Mouse (Mus musculus) liver, embryonic 11.5 days (tissue): ENCODE measurements around the gene Dlg2. TPM values are rescaled to one million over a fixed set of nuclear protein-coding genes. Genes with fewer than 3 reads are reported as not detected.

Experiments
- ATAC-seq: fragments of 200-750 bp; cut with Nextera tagmentation; replicated peaks from 2 replicates; pipeline ENCODE4 v1.8.0; 2017; ENCODE audit warnings: moderate number of reproducible peaks, mild to moderate bottlenecking, moderate TSS enrichment, moderate library complexity; ENCODE audit not compliant: low FRiP score
- DNase-seq: peaks from one replicate; pipeline ENCODE4 v3.0.0-alpha.2; 2017; ENCODE audit warnings: low spot score
- H3K27ac ChIP-seq: fragments of 300-500 bp; sonication (generic); 2 replicates; pipeline ENCODE4 v1.5.1; 2014; ENCODE audit warnings: mild to moderate bottlenecking, low read depth, low read length, control low read depth
- H3K27me3 ChIP-seq: fragments of 300-500 bp; sonication (generic); replicated peaks from 2 replicates; pipeline ENCODE4 v1.6.1; 2014; ENCODE audit warnings: low read length, mixed read lengths; ENCODE audit not compliant: control insufficient read depth, insufficient read depth
- H3K36me3 ChIP-seq: fragments of 300-500 bp; sonication (generic); 2 replicates; pipeline ENCODE4 v1.6.1; 2014; ENCODE audit warnings: mild to moderate bottlenecking, low read length, moderate library complexity, mixed read lengths; ENCODE audit not compliant: control insufficient read depth, insufficient read depth
- H3K4me1 ChIP-seq: fragments of 300-500 bp; sonication (generic); replicated peaks from 2 replicates; pipeline ENCODE4 v1.6.1; 2014; ENCODE audit warnings: low read length, mixed read lengths; ENCODE audit not compliant: control insufficient read depth, insufficient read depth
- H3K4me2 ChIP-seq: fragments of 300-500 bp; sonication (generic); 2 replicates; pipeline ENCODE4 v1.6.1; 2014; ENCODE audit warnings: mild to moderate bottlenecking, control low read depth, moderate library complexity
- H3K4me3 ChIP-seq: fragments of 300-500 bp; sonication (generic); 2 replicates; pipeline ENCODE4 v1.5.1; 2014; ENCODE audit warnings: low read depth, low read length, control low read depth
- H3K9ac ChIP-seq: fragments of 300-500 bp; sonication (generic); 2 replicates; pipeline ENCODE4 v1.6.1; 2014; ENCODE audit warnings: low read depth, low read length, control low read depth
- H3K9me3 ChIP-seq: fragments of 300-500 bp; sonication (generic); 2 replicates; pipeline ENCODE4 v1.6.1; 2016; ENCODE audit warnings: low read length, inconsistent platforms, mixed read lengths; ENCODE audit not compliant: control insufficient read depth
- WGBS: fragments of 180-500 bp; shearing (Covaris S2); extraction: QIAGEN DNeasy Blood & Tissue Kit; methylation state at CpG from one replicate; pipeline ENCODE4 v1.1.7; 2014; 5-methylcytosine and 5-hydroxymethylcytosine counted together
- polyA plus RNA-seq: library from polyadenylated mRNA; unstranded; fragments of >200 nt; fragmentation: Nextera tagmentation; extraction: Ambion mirVana; gene quantifications from 2 replicates; pipeline ENCODE4 v1.2.1, GENCODE M21; 2014

Gene Dlg2
- polyA plus RNA-seq, 1 experiment from 2014 or later, result 0.96 TPM

DNA sequence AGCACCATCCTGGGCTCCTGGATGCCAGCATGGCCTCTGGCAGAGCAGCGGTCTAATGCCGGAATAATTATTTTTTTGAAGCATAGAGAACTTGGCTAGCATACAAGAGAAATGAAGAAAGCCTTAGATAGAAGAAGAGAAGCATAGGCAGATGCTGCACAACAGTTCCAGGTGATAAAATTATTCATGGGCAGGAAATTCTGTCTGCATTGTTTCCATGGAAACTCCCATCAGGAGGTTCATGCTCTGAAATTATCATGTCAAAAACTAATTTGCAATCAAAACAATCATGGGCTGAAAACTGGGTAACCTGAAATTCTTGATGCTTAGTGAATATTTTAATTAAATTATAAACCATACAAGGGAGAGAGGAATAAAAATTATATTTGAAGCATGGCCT, 1624.4 kb downstream of the Dlg2 start:
- Histone ChIP-seq H3K4me2 (no peak overlapping the region), H3K9ac (no peak overlapping the region)
- WGBS, result 90% methylated on average over 2 of the region's 2 CpGs

DNA sequence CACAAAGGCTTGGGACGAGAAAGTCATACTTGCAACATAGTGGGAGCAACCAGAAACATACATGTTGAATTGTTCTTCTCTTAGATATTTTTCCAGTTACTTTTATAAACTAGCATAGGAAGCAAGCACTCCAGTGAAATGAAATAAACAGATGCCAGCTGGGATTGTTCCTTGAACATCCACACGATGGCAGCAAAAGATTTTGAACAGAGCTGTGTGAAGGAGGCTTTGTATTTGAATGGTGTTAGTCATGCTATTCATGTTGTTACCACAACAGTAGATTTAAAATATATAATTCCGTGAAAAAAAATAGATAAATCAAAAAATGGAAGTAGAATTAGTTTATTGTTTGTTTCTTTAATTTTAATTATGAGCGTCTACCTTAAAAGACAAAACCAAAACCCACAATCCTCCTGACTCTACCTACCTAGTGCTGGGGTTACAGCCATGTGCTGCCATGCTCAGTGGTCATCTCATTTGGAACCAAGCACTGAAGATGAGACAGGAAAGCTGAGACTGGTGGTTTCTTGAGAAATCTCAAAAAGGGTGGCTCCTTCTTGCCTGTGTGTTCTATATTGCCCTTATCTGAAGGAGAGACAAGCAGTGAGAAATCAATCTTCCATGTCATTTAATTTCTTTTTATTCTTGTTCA, 1626.5 kb downstream of the Dlg2 start:
- Histone ChIP-seq H3K36me3 (no peaks in the 10 kb centered on the region), H3K9me3 (no peaks in the 10 kb centered on the region), H3K27me3 (no peaks in the 10 kb centered on the region), H3K4me2 (no peak overlapping the region), H3K4me3 (no peak overlapping the region), H3K27ac (no peak overlapping the region), H3K4me1 (no peaks in the 10 kb centered on the region), H3K9ac (no peak overlapping the region)
- WGBS, result 19% methylated on average over 4 of the region's 4 CpGs
- DNase-seq (no peak), ATAC-seq (no peak)

More for the DNA sequence above, 1624.4 kb downstream of the Dlg2 start:
- H3K27me3 ChIP-seq, result no peaks in the 10 kb centered on the region
- DNase-seq (no peak), ATAC-seq (no peak)
- H3K4me3 ChIP-seq, result no peak overlapping the region
- H3K9me3 ChIP-seq, result no peaks in the 10 kb centered on the region
- H3K4me1 ChIP-seq, result no peaks in the 10 kb centered on the region
- no peak overlapping the region for H3K27ac ChIP-seq
- H3K36me3 ChIP-seq, result no peaks in the 10 kb centered on the region

DNA sequence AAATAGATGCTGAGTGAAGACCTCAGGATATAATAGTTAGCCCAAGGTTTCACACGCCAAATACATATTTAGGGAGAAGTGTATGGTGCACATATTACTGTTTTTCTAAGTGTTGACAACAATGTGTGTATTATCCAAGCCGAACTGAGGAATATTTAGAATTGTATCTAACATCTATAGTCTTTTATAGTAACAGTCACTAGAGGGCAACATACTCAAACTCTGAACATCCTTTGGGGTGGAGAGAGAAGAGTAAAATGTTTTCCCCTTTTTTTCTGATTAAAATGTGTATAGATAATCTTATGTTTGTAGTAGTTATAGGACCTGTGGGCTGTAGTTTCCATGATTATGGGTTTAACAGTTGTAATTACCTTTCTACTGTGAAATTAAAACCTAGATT, 1629.0 kb downstream of the Dlg2 start:
- Histone ChIP-seq H3K9ac (no peak overlapping the region), H3K27ac (no peak overlapping the region), H3K4me2 (no peak overlapping the region), H3K27me3 (no peaks in the 10 kb centered on the region), H3K4me1 (no peaks in the 10 kb centered on the region), H3K9me3 (no peaks in the 10 kb centered on the region), H3K4me3 (no peak overlapping the region), H3K36me3 (no peaks in the 10 kb centered on the region)
- ATAC-seq (no peak), DNase-seq (no peak)
- 45% methylated on average over 2 of the region's 2 CpGs for WGBS

DNA sequence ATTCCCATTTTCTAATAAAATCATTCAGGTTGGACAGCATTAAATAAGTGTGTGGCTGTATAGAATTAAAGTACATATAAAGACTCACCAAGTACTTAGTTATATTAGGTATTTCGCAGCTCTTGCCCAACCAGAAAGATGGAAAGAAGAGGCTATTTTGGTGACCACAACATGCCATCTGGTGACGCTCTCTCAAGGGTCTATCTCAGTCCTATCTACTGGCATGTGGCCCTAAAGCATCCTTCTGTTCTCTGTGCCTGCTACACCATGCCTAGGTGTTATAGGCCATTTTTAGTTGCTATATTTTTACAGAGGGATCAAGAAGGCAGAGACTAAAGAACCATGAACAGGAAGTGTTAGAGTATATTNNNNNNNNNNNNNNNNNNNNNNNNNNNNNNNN, 1629.5 kb downstream of the Dlg2 start:
- H3K4me3 ChIP-seq, result no peak overlapping the region
- no peaks in the 10 kb centered on the region for H3K9me3 ChIP-seq
- 72% methylated on average over 2 of the region's 2 CpGs for WGBS
- no peak overlapping the region for H3K9ac ChIP-seq
- H3K4me1 ChIP-seq, result no peaks in the 10 kb centered on the region
- H3K27ac ChIP-seq, result no peak overlapping the region
- DNase-seq (no peak), ATAC-seq (no peak)
- no peaks in the 10 kb centered on the region for H3K36me3 ChIP-seq
- no peaks in the 10 kb centered on the region for H3K27me3 ChIP-seq
- H3K4me2 ChIP-seq, result no peak overlapping the region

DNA sequence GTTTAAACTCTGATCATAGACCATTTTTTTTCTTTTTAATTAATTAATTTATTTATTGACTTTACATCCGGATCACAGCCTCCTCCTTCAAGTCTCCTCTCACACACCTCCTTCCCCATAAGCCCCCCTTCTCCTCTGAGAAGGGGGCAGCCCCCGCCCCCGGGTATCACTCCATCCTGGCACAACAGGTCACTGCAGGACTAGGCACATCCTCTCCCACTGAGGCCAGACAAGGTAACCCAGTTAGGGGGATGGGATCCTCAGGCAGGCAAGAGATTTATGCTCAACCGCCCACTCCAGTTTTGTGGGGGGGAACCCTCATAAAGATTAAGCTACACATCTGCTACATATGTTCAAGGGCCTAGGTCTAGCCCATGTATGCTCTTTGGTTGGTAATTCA, 1636.6 kb downstream of the Dlg2 start:
- Histone ChIP-seq H3K4me1 (no peaks in the 10 kb centered on the region), H3K36me3 (no peaks in the 10 kb centered on the region), H3K9ac (no peak overlapping the region), H3K9me3 (no peaks in the 10 kb centered on the region), H3K4me3 (no peak overlapping the region), H3K27ac (no peak overlapping the region), H3K4me2 (no peak overlapping the region), H3K27me3 (no peaks in the 10 kb centered on the region)
- ATAC-seq (no peak), DNase-seq (no peak)
- 83% methylated on average over 4 of the region's 4 CpGs for WGBS

DNA sequence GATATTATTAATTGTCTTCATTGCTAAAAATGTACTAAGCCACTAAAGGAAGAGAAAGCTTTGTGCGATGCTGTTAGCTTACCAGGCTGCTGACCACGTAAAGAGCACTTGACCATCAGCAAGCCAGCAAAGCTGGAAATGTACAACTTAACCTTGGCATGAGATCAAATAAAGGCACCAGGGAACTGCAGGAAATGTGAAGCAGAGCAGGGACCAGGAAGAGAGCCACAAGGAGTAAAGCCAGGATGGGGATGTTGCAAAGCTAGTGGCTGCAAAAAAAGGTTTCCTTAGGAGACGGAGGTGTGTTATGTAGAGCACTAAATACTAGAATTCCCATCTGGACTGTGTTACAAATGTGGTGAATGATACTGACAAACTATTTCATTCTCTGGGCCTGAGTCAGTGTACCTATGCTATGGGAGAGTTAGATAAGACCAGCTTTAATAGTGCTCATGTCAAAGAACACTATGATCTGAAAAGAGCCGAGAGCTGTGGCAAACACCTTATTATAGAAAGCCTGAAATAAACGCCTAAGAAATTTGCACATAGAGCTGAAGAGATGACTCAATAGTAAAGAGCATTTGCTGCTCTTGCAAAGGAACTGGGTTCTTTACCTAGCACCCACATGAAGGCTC, 1638.9 kb downstream of the Dlg2 start:
- no peak overlapping the region for H3K4me2 ChIP-seq
- H3K27ac ChIP-seq, result no peak overlapping the region
- no peaks in the 10 kb centered on the region for H3K27me3 ChIP-seq
- H3K4me1 ChIP-seq, result no peaks in the 10 kb centered on the region
- WGBS, result 77% methylated on average over 5 of the region's 5 CpGs
- no peak overlapping the region for H3K9ac ChIP-seq
- H3K9me3 ChIP-seq, result no peaks in the 10 kb centered on the region
- DNase-seq (no peak), ATAC-seq (no peak)
- no peak overlapping the region for H3K4me3 ChIP-seq
- H3K36me3 ChIP-seq, result no peaks in the 10 kb centered on the region

DNA sequence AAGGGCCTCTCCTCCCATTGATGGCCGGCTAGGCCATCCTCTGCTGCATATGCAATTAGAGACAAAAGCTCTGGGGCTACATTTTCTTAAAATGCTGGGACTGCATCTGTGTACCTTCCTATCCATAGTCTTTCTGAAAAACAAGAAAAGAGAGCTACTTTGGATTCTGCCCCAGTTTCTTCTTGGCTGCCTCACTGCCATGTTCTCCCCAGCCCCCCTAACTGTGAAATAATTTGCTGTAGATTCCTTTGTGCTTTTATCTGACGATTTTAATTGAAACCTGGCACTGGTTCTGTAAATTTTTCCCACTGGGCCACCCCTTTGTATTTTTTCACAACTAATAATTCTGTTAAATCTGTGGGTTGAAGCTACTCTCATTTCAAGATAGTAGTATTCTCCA, 1646.8 kb downstream of the Dlg2 start:
- H3K27ac ChIP-seq, result no peak overlapping the region
- H3K9ac ChIP-seq, result no peak overlapping the region
- no peaks in the 10 kb centered on the region for H3K36me3 ChIP-seq
- 56% methylated on average over 2 of the region's 2 CpGs for whole genome bisulfite sequencing
- no peak overlapping the region for H3K4me3 ChIP-seq
- H3K4me1 ChIP-seq, result no peaks in the 10 kb centered on the region
- H3K9me3 ChIP-seq, result no peaks in the 10 kb centered on the region
- H3K27me3 ChIP-seq, result no peaks in the 10 kb centered on the region
- no peak overlapping the region for H3K4me2 ChIP-seq
- no peak for DNase-seq
- no peak for ATAC-seq

DNA sequence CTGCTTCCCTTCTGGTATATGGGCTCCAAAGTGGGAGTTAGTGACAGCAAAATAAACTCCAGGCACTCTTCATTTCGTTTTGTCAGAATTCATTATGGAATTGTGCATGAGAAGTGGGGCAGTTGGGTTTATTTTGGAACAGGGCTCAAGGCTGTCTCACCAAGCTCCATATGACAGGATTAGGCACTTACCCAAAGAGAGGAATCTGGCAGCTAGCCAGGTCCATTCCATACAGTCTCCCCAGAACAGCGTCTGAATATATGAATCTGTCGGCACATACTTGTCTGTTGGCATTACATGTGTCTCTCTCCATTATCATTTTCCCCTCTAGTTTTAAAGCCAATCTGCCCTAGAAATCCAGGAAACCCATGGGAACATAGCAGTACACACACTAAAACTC, 1649.4 kb downstream of the Dlg2 start:
- Histone ChIP-seq H3K27me3 (no peaks in the 10 kb centered on the region), H3K9me3 (no peaks in the 10 kb centered on the region), H3K27ac (no peak overlapping the region), H3K4me2 (no peak overlapping the region), H3K36me3 (no peaks in the 10 kb centered on the region), H3K4me3 (no peak overlapping the region), H3K4me1 (no peaks in the 10 kb centered on the region), H3K9ac (no peak overlapping the region)
- 54% methylated on average over 3 of the region's 3 CpGs for WGBS
- ATAC-seq (no peak), DNase-seq (no peak)

DNA sequence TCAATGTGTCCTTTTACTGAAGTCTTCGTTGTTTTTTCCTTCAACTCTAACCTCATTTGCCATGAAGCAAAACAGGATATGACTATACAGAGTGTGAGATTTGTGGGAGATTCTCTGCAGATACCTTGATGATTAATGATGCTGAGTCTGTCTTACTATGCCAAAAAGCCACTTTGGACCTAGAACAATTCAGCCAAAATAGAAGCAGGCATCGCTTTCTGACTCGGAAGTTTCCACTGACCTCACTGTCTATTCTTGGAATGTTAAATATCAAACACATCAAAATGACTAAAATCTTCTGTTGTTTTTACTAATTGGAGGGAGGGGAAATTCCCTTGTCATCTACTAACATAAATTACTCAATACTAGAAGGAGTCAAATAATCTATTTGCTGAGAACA, 1657.8 kb downstream of the Dlg2 start:
- Histone ChIP-seq H3K36me3 (no peaks in the 10 kb centered on the region), H3K27me3 (no peaks in the 10 kb centered on the region), H3K9ac (no peak overlapping the region), H3K27ac (no peak overlapping the region), H3K4me2 (no peak overlapping the region), H3K9me3 (no peaks in the 10 kb centered on the region), H3K4me1 (no peaks in the 10 kb centered on the region), H3K4me3 (no peak overlapping the region)
- WGBS, result 83% methylated on average over 3 of the region's 3 CpGs
- ATAC-seq (no peak), DNase-seq (no peak)
